ENCODE assay signal across 9 mouse cellular contexts in the genomic region with DNA sequence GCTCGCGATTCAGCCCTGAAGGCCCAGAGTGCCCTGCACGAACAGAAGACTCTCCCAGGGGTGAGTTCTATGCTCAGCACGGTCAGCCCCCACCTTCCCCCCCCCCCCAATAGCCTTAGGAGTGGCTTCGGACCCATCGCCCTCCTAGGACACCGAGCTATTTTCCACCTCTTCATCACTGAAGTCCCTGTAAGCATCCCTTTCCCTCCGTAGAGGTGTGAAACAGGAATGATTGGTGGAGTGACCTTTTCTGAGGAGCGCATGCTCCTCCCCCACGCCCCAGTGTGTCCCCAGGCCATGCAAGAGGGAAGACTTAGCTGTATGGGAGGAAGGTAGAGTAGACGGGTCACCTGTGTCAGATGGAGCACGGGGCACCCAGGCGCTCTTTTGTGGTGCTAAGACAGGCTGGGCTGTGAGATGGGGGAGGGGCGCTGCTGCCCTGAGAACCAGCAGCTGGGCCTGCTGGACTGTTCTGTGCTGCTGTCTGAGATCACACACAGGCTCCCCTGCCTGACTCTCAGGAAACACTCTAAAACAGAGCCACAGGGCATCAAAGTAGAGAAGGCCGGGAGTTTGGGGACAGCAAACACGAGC. TPM values are rescaled to one million over a fixed set of nuclear protein-coding genes. Genes with fewer than 3 reads are reported as not detected.
DNase-seq lines count a peak whose midpoint lies in the region; ATAC-seq and TF ChIP-seq lines count a peak whose summit lies in the region.
"Had no signal": no experiment of that assay in that cellular context is flagged by ENCODE, and none has a peak within 500 bp of the region (broad histone marks: within the 10 kb centered on the region; RNA-seq: fewer than 3 reads in every experiment).

A gene (minus strand): TSS at position 51 of the 594 bp plus-strand sequence.

- H3K4me1 ChIP-seq in kidney, embryonic 15.5 days: peaks cover 14% of the 10 kb centered on the region
- peaks cover 72% of the 10 kb centered on the region for H3K4me1 ChIP-seq in embryonic facial prominence, embryonic 10.5 days
- peaks cover 74% of the 10 kb centered on the region for H3K4me1 ChIP-seq in hindbrain, embryonic 12.5 days
- peaks cover 40% of the 10 kb centered on the region for H3K4me1 ChIP-seq in midbrain, postnatal 0 days (ENCODE audit: insufficient read depth, low read length)

- ATAC-seq in kidney, embryonic 15.5 days (replicated peaks; ENCODE audit: low FRiP score): no peak
- no peak for ATAC-seq in hindbrain, embryonic 12.5 days (ENCODE audit: low FRiP score)
- ATAC-seq in midbrain, postnatal 0 days (ENCODE audit: low FRiP score): no peak
- no peak for ATAC-seq in cerebellum, adult (ENCODE audit: insufficient number of reproducible peaks, low FRiP score, low TSS enrichment)

- no peak within 1 kb of the TSS for H3K27ac ChIP-seq in kidney, embryonic 15.5 days
- peak within 1 kb of the TSS; percentile 73; the same call in 1 of the 2 replicates for H3K27ac ChIP-seq in embryonic facial prominence, embryonic 10.5 days (replicated peaks)
- H3K27ac ChIP-seq in hindbrain, embryonic 12.5 days: peak within 1 kb of the TSS; percentile 93
- H3K27ac ChIP-seq in midbrain, postnatal 0 days (ENCODE audit: low read depth, low read length): peak within 1 kb of the TSS; percentile 89; the same call in 1 of the 2 replicates

- no peaks in the 10 kb centered on the region for H3K36me3 ChIP-seq in kidney, embryonic 15.5 days
- H3K36me3 ChIP-seq in embryonic facial prominence, embryonic 10.5 days (replicated peaks): no peaks in the 10 kb centered on the region
- peaks cover 20% of the 10 kb centered on the region; the same call in 1 of the 2 replicates for H3K36me3 ChIP-seq in hindbrain, embryonic 12.5 days
- H3K36me3 ChIP-seq in midbrain, postnatal 0 days (ENCODE audit: insufficient read depth, low read length): peaks cover 1% of the 10 kb centered on the region

- H3K9me3 ChIP-seq in kidney, embryonic 15.5 days (replicated peaks): no peaks in the 10 kb centered on the region
- H3K9me3 ChIP-seq in embryonic facial prominence, embryonic 10.5 days: no peaks in the 10 kb centered on the region
- no peaks in the 10 kb centered on the region for H3K9me3 ChIP-seq in hindbrain, embryonic 12.5 days (replicated peaks)
- H3K9me3 ChIP-seq in midbrain, postnatal 0 days (ENCODE audit: low read length): no peaks in the 10 kb centered on the region

- peak within 1 kb of the TSS; percentile 18 for H3K4me3 ChIP-seq in kidney, embryonic 15.5 days (replicated peaks)
- peak within 1 kb of the TSS; percentile 55 for H3K4me3 ChIP-seq in embryonic facial prominence, embryonic 10.5 days
- peak within 1 kb of the TSS; percentile 67 for H3K4me3 ChIP-seq in hindbrain, embryonic 12.5 days
- H3K4me3 ChIP-seq in midbrain, postnatal 0 days (ENCODE audit: low read depth, low read length): peak within 1 kb of the TSS; percentile 66

- H3K9ac ChIP-seq in kidney, embryonic 15.5 days: no peak within 1 kb of the TSS
- H3K9ac ChIP-seq in hindbrain, embryonic 12.5 days: peak within 1 kb of the TSS; percentile 90
- H3K9ac ChIP-seq in midbrain, postnatal 0 days (replicated peaks; ENCODE audit: low read length, poor library complexity, severe bottlenecking): peak within 1 kb of the TSS; percentile 91

- peak within 1 kb of the TSS; percentile 50 for H3K4me2 ChIP-seq in kidney, embryonic 15.5 days
- peak within 1 kb of the TSS; percentile 82 for H3K4me2 ChIP-seq in hindbrain, embryonic 12.5 days (replicated peaks)
- H3K4me2 ChIP-seq in midbrain, postnatal 0 days (ENCODE audit: low read depth, low read length, poor library complexity, severe bottlenecking): peak within 1 kb of the TSS; percentile 96

- WGBS in kidney, embryonic 15.5 days: 8% methylated on average over 16 of the region's 16 CpGs
- WGBS in embryonic facial prominence, embryonic 10.5 days: 10% methylated on average over 16 of the region's 16 CpGs
- WGBS in hindbrain, embryonic 12.5 days: 7% methylated on average over 16 of the region's 16 CpGs
- 8% methylated on average over 16 of the region's 16 CpGs for WGBS in midbrain, postnatal 0 days

- no peak for TF ChIP-seq CTCF in midbrain, postnatal 0 days (IDR thresholded peaks at IDR 0.05)

- peaks cover 37% of the 10 kb centered on the region for H3K27me3 ChIP-seq in kidney, embryonic 15.5 days
- peaks cover 39% of the 10 kb centered on the region for H3K27me3 ChIP-seq in embryonic facial prominence, embryonic 10.5 days (replicated peaks; ENCODE audit: low read depth, poor library complexity, severe bottlenecking)
- H3K27me3 ChIP-seq in hindbrain, embryonic 12.5 days: peaks cover 11% of the 10 kb centered on the region; the same call in 1 of the 2 replicates
- H3K27me3 ChIP-seq in midbrain, postnatal 0 days (ENCODE audit: insufficient read depth, low read length): no peaks in the 10 kb centered on the region

- DNase-seq in kidney, adult 18-20 months: no peak
- DNase-seq in embryonic facial prominence, embryonic 10.5 days (ENCODE audit: low spot score): no peak
- DNase-seq in midbrain, postnatal 0 days (ENCODE audit: low spot score): no peak
- no peak for DNase-seq in thymus, postnatal 36 days
- DNase-seq in lung, adult 18-20 months: no peak
- DNase-seq: cerebellum, adult 11 months had no signal

RNA-seq across cellular contexts. Expression of the gene that starts here (rescaled TPM):
- polyA plus RNA-seq in kidney, embryonic 15.5 days (2015; fragmentation: Nextera tagmentation; extraction: Ambion mirVana): 1.2 and 2.3 TPM in 2 replicates
- polyA plus RNA-seq in embryonic facial prominence, embryonic 10.5 days (2016; fragmentation: Nextera tagmentation; extraction: Ambion mirVana): 1.8 and 3.2 TPM in 2 replicates
- 18.7 and 19.3 TPM in 2 replicates for polyA plus RNA-seq in hindbrain, embryonic 12.5 days (2016; fragmentation: Nextera tagmentation; extraction: Ambion mirVana)
- 6.6 and 6.7 TPM in 2 replicates for total RNA-seq in midbrain, postnatal 0 days (2014; rRNA removed)
- polyA plus RNA-seq in midbrain, postnatal 0 days (2015; fragmentation: Nextera tagmentation; extraction: Ambion mirVana): 19.4 and 23.3 TPM in 2 replicates
